Mouse (Mus musculus) bone marrow macrophage, adult 2 months (primary cell): ENCODE data around the gene Glis2.

Experiments used
- CTCF ChIP-seq: IDR thresholded peaks from 2 replicates; pipeline ENCODE4 v1.5.1; 2012; ENCODE audit warnings: low read depth, mild to moderate bottlenecking, low read length, moderate library complexity
- POLR2A ChIP-seq: IDR thresholded peaks from 2 replicates; pipeline ENCODE4 v1.6.1; 2012; ENCODE audit warnings: mild to moderate bottlenecking, low read depth, low read length, borderline replicate concordance

- no peak for TF ChIP-seq CTCF
- no peak for TF ChIP-seq POLR2A
These were observed 42.6 kb upstream of the Glis2 start for GRCm38 (mm10) chr16:4551885-4552284.
